Mouse (Mus musculus) heart, embryonic 12.5 days (tissue): Measurements from ENCODE around the gene Crtc1. TPM values are rescaled to one million over a fixed set of nuclear protein-coding genes. Genes with fewer than 3 reads are reported as not detected.
A peak's percentile ranks its signal among the peaks of the same experiment; 100 is the strongest.

Source experiments
- ATAC-seq: fragments of 200-750 bp; cut with Nextera tagmentation; 2 replicates; pipeline ENCODE4 v1.8.0; 2017; ENCODE audit warnings: moderate TSS enrichment, moderate library complexity; ENCODE audit not compliant: insufficient number of reproducible peaks, low FRiP score
- H3K27ac ChIP-seq: fragments of 300-500 bp; sonication (generic); 2 replicates; pipeline ENCODE4 v1.5.1; 2016; ENCODE audit warnings: mild to moderate bottlenecking, moderate library complexity; ENCODE audit not compliant: poor library complexity, severe bottlenecking
- H3K27me3 ChIP-seq: fragments of 300-500 bp; sonication (generic); replicated peaks from 2 replicates; pipeline ENCODE4 v1.6.1; 2016; ENCODE audit warnings: mild to moderate bottlenecking, moderate library complexity
- H3K36me3 ChIP-seq: fragments of 300-500 bp; sonication (generic); 2 replicates; pipeline ENCODE4 v1.6.1; 2016; ENCODE audit warnings: mild to moderate bottlenecking, moderate library complexity
- H3K4me1 ChIP-seq: fragments of 300-500 bp; sonication (generic); replicated peaks from 2 replicates; pipeline ENCODE4 v1.6.1; 2016; ENCODE audit warnings: mild to moderate bottlenecking
- H3K4me2 ChIP-seq: fragments of 300-500 bp; sonication (generic); 2 replicates; pipeline ENCODE4 v1.6.1; 2016; ENCODE audit warnings: mild to moderate bottlenecking, moderate library complexity
- H3K4me3 ChIP-seq: fragments of 300-500 bp; sonication (generic); 2 replicates; pipeline ENCODE4 v1.5.1; 2016; ENCODE audit warnings: mild to moderate bottlenecking
- H3K9ac ChIP-seq: fragments of 300-500 bp; sonication (generic); 2 replicates; pipeline ENCODE4 v1.6.1; 2016; ENCODE audit warnings: mild to moderate bottlenecking, moderate library complexity
- H3K9me3 ChIP-seq: fragments of 300-500 bp; sonication (generic); replicated peaks from 2 replicates; pipeline ENCODE4 v1.6.1; 2016; ENCODE audit warnings: mild to moderate bottlenecking, moderate library complexity
- WGBS: fragments of 180-500 bp; shearing (Covaris S2); methylation state at CpG from one replicate; pipeline ENCODE4 v1.1.7; 2016; 5-methylcytosine and 5-hydroxymethylcytosine counted together
- polyA plus RNA-seq: library from polyadenylated mRNA; unstranded; fragments of >200 nt; fragmentation: Nextera tagmentation; extraction: Ambion mirVana; gene quantifications from 2 replicates; pipeline ENCODE4 v1.2.1, GENCODE M21; 2016

Crtc1 gene
- polyA plus RNA-seq, 1 experiment from 2014 or later = 14.9 TPM

- ATAC-seq = 0 out of 2 replicates have a peak, but pooled peaks have one; percentile 26
- 51% methylated on average over 6 of the region's 6 CpGs for WGBS
These were observed 31.1 kb downstream of the Crtc1 start for GRCm38 (mm10) chr8:70408301-70408700.

DNA sequence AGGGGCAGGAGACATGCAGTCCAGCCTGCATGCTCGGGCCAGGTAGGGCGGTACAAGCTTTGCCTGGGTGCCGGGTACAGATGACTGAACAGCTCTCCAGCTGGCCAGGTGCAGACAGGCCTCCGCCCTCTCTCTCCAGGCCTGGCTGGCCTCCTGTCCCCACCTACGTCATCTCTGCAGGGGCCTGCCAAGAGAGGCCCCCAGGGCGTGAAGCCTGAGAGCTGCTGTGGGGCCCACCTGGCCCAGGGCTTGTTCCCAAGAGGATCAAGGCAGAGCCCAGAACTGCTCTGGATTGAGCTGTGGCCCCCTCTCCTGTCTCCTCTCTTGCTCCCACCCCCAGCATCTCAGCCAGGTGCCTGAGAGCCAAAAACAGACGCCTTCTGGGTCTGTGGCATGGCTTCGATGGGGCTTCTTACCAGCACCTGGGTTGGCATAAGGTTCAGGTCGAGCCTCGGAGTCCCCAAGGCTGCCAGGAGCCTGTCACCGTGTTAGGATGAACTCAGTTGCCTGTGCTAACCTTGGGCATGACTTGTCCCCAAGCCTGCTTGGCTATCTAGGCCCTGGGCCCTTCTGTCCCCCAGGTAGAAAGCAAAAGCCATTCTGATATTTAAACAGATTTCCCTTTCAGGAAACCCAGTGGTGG, 32.8 kb downstream of the Crtc1 start:
- H3K27ac ChIP-seq = no peak overlapping the region
- 74% methylated on average over 11 of the region's 11 CpGs for WGBS
- H3K4me2 ChIP-seq = 0 out of 2 replicates have a peak overlapping the region, but pooled peaks have one; percentile 1
- H3K9me3 ChIP-seq = no peaks in the 10 kb centered on the region
- H3K4me3 ChIP-seq = no peak overlapping the region
- peak overlapping the region; percentile 18; the same call in 1 of the 2 replicates for H3K9ac ChIP-seq
- ATAC-seq = 0 out of 2 replicates have a peak, but pooled peaks have one; percentile 19
- H3K4me1 ChIP-seq = peaks cover 49% of the 10 kb centered on the region
- no peaks in the 10 kb centered on the region for H3K27me3 ChIP-seq
- peaks cover 6% of the 10 kb centered on the region; the same call in 1 of the 2 replicates for H3K36me3 ChIP-seq

More at GRCm38 (mm10) chr8:70408301-70408700, 31.1 kb downstream of the Crtc1 start:
- Histone ChIP-seq H3K27ac (no peak overlapping the region), H3K4me2 (0 out of 2 replicates have a peak overlapping the region, but pooled peaks have one; percentile 6), H3K27me3 (no peaks in the 10 kb centered on the region), H3K9me3 (no peaks in the 10 kb centered on the region), H3K4me1 (peaks cover 49% of the 10 kb centered on the region), H3K4me3 (no peak overlapping the region), H3K9ac (peak overlapping the region; percentile 52; the same call in 1 of the 2 replicates), H3K36me3 (peaks cover 6% of the 10 kb centered on the region; the same call in 1 of the 2 replicates)

- no peak for ATAC-seq
- Histone ChIP-seq H3K9me3 (no peaks in the 10 kb centered on the region), H3K27ac (no peak overlapping the region), H3K4me2 (no peak overlapping the region), H3K36me3 (peaks cover 10% of the 10 kb centered on the region), H3K9ac (no peak overlapping the region), H3K27me3 (no peaks in the 10 kb centered on the region), H3K4me3 (no peak overlapping the region), H3K4me1 (peaks cover 49% of the 10 kb centered on the region)
- WGBS = 53% methylated on average over 7 of the region's 7 CpGs
These were observed 34.2 kb downstream of the Crtc1 start for GRCm38 (mm10) chr8:70405189-70405588.

DNA sequence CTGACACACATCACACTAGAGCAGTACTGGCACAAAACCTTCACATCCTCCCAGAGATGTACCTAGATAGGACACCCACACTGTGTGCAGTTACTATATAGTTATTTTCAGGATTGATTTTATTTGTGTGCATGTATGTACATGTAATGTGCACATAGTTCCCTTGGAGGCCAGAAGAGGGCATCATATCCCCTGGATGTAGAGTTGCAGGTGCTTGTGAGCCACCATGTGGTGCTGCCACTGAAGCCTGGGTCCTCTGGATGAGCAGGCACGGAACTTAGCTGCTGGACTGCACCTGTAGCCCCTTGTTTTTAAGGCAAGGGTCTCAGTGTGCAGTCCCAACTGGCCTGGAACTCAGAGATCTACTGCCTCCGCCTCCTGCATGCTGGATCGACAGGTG, 35.2 kb downstream of the Crtc1 start:
- H3K27ac ChIP-seq = no peak overlapping the region
- no peak overlapping the region for H3K4me3 ChIP-seq
- ATAC-seq = no peak
- H3K27me3 ChIP-seq = no peaks in the 10 kb centered on the region
- no peak overlapping the region for H3K9ac ChIP-seq
- H3K4me2 ChIP-seq = no peak overlapping the region
- H3K9me3 ChIP-seq = no peaks in the 10 kb centered on the region
- H3K36me3 ChIP-seq = peaks cover 16% of the 10 kb centered on the region
- peaks cover 43% of the 10 kb centered on the region for H3K4me1 ChIP-seq
- 85% methylated on average over 3 of the region's 3 CpGs for WGBS

DNA sequence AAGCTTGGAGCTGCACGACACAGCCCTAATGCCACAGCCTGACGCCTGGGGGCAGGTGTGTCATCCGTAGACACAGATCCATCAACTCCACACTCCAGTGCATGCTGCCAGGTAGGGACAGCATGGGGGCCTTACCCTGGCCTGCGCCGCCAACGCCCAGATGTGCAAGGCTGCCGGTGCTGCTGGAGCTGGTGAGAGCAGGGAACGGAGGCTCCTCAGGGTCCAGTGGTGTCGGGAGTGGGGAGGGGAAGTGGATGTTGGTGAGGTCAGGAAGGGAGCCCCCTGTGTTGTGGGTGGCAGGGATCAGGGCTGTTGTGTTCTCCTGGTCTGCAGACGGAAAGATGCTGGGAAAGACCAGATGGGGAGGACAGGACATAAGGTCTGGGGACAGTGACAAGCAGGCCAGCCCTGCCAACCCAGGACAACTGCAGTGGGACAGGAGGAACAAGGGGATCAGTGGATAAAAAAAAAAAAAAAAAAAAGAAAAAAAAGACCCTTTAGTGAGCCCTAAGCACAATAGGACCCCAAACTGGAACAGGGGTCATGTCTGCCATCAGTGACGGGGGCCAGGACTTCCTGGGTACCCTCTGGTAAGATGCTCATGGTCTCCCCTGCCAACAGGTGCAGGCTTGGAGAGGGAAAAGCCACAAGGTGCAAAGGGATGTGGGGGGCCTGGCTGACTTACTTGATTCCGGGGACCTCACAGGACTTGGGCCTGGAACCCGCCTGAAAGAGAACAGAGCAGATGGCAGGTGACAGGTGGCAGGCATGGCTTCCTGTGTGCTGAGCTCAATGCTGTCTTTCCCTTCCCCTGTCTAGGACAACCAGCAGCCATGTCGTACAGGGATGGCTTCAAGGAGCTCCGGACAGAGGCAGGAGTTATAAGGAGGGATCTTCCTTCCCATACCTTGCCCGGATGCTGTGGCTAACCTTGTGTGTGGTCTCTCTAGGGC, 41.5 kb downstream of the Crtc1 start:
- Histone ChIP-seq H3K9me3 (no peaks in the 10 kb centered on the region), H3K4me2 (no peak overlapping the region), H3K4me1 (0 out of 2 replicates have a peak, but pooled peaks cover 3% of the 10 kb centered on the region), H3K27ac (no peak overlapping the region), H3K27me3 (no peaks in the 10 kb centered on the region), H3K4me3 (no peak overlapping the region), H3K36me3 (peaks cover 13% of the 10 kb centered on the region), H3K9ac (no peak overlapping the region)
- 86% methylated on average over 16 of the region's 16 CpGs for WGBS
- no peak for ATAC-seq

DNA sequence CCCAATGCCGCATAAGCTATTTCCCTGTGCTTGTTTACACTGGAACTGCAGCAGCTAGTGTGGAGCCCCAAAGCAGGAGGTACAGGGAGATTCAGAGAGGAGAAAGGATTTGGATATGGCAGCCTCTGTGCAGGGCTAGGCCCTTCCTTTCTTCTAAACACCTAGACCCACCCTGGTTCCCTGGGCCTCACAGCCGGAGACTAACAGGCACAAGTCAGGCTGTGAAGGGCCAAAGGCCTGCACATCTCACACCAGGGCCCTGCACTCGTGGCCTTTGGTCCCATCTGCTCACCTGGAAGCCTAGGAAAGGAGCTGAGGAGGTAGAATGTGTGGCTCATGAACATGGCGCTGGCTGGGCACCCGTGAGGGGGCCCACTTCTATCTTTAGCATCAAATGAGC, 43.2 kb downstream of the Crtc1 start:
- no peaks in the 10 kb centered on the region for H3K27me3 ChIP-seq
- H3K36me3 ChIP-seq = peaks cover 24% of the 10 kb centered on the region
- no peak overlapping the region for H3K4me3 ChIP-seq
- 0 out of 2 replicates have a peak, but pooled peaks cover 3% of the 10 kb centered on the region for H3K4me1 ChIP-seq
- no peak overlapping the region for H3K27ac ChIP-seq
- ATAC-seq = no peak
- H3K9me3 ChIP-seq = no peaks in the 10 kb centered on the region
- no peak overlapping the region for H3K9ac ChIP-seq
- 75% methylated on average over 5 of the region's 5 CpGs for WGBS
- H3K4me2 ChIP-seq = no peak overlapping the region

GRCm38 (mm10) chr8:70395649-70396048, 43.7 kb downstream of the Crtc1 start:
- Histone ChIP-seq H3K9me3 (no peaks in the 10 kb centered on the region), H3K4me3 (no peak overlapping the region), H3K27ac (no peak overlapping the region), H3K27me3 (no peaks in the 10 kb centered on the region), H3K36me3 (peaks cover 29% of the 10 kb centered on the region), H3K4me2 (no peak overlapping the region), H3K9ac (no peak overlapping the region), H3K4me1 (0 out of 2 replicates have a peak, but pooled peaks cover 3% of the 10 kb centered on the region)
- ATAC-seq = no peak
- WGBS = 82% methylated on average over 5 of the region's 5 CpGs

- Histone ChIP-seq H3K4me1 (0 out of 2 replicates have a peak, but pooled peaks cover 8% of the 10 kb centered on the region), H3K36me3 (peaks cover 28% of the 10 kb centered on the region), H3K27ac (no peak overlapping the region), H3K4me3 (no peak overlapping the region), H3K4me2 (no peak overlapping the region), H3K9me3 (no peaks in the 10 kb centered on the region), H3K9ac (no peak overlapping the region), H3K27me3 (no peaks in the 10 kb centered on the region)
- 82% methylated on average over 8 of the region's 8 CpGs for WGBS
- ATAC-seq = no peak
These were observed 44.9 kb downstream of the Crtc1 start for GRCm38 (mm10) chr8:70394269-70394998.

DNA sequence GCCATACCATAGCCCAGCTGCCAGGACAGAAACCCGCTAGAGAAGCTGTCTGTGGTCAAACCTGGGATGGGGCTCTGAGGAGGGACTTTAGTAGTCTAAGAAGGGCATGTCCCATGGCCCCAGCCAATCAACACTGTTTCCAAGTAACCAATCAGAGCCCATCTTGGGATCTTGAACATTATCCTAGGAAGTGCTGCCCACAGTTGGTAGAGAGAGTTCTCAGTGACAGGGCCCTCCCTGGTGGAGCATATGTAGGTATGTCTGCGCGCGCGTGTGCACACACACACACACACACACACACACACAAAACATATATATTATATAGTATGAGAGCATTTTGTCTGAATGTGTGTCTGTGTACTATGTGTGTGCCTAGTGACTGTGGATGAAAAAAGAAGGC, 46.3 kb downstream of the Crtc1 start:
- no peak for ATAC-seq
- peaks cover 29% of the 10 kb centered on the region for H3K36me3 ChIP-seq
- no peak overlapping the region for H3K4me2 ChIP-seq
- H3K27ac ChIP-seq = no peak overlapping the region
- H3K9me3 ChIP-seq = no peaks in the 10 kb centered on the region
- 85% methylated on average over 5 of the region's 5 CpGs for whole genome bisulfite sequencing
- 0 out of 2 replicates have a peak, but pooled peaks cover 9% of the 10 kb centered on the region for H3K4me1 ChIP-seq
- no peak overlapping the region for H3K9ac ChIP-seq
- H3K27me3 ChIP-seq = no peaks in the 10 kb centered on the region
- H3K4me3 ChIP-seq = no peak overlapping the region

DNA sequence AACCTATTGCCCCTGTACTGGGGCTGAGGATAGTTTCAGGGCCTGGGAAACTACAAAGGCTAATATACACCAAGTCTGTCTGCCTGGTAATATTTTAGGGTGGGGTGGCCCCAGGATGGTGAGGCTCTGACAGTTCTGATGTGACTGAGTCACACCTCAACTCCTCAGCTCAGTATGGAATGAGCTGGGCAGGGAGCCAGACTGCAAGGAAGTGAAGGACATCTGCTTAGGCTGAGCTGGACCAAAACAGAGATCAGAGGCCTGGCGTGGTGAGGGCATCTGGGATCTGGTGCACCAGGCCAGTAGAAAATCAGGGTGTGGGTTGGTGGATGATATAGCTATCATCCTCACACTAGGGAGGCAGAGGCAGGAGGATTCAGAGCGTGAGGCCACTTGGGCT, 49.7 kb downstream of the Crtc1 start:
- no peak overlapping the region for H3K27ac ChIP-seq
- 0 out of 2 replicates have a peak, but pooled peaks cover 5% of the 10 kb centered on the region for H3K4me1 ChIP-seq
- H3K4me3 ChIP-seq = no peak overlapping the region
- H3K9me3 ChIP-seq = no peaks in the 10 kb centered on the region
- H3K4me2 ChIP-seq = no peak overlapping the region
- H3K9ac ChIP-seq = no peak overlapping the region; the same call in 1 of the 2 replicates
- 68% methylated on average over 2 of the region's 2 CpGs for WGBS
- H3K27me3 ChIP-seq = no peaks in the 10 kb centered on the region
- H3K36me3 ChIP-seq = peaks cover 54% of the 10 kb centered on the region
- no peak for ATAC-seq
